In the genomic region with DNA sequence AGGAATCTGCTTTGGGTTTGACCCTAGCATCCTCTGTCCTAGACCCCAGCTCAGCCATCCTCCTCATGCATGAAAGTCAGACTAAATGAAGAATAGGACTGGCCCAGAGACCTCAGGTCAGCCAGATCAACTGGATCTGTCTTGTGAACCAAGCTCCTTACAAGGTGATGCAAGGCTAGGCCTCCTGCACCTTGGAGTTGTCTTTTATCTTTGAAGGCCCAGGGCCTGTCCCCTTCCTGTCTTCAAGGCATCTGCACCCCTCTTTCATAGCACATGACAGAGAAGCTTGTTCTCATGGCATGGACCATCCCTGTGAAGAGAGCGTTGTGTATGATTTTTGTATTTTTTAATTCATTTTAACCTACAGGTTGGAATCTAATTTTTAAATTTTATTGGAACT, we compare ENCODE assay signal across 12 mouse cellular contexts.
"Had no signal": no experiment of that assay in that cellular context is flagged by ENCODE, and none has a peak within 500 bp of the region (broad histone marks: within the 10 kb centered on the region; RNA-seq: fewer than 3 reads in every experiment).

No protein-coding gene starts in this region.

- H3K4me1 ChIP-seq: midbrain, embryonic 10.5 days had no signal

- H3K27ac ChIP-seq: limb, embryonic 10.5 days; midbrain, embryonic 10.5 days had no signal

- ATAC-seq: intestine, embryonic 16.5 days; lung, postnatal 0 days; midbrain, embryonic 16.5 days had no signal

- H3K4me3 ChIP-seq: layer of hippocampus, adult 2 months; limb, embryonic 10.5 days; midbrain, embryonic 10.5 days had no signal

- H3K9me3 ChIP-seq: limb, embryonic 10.5 days; midbrain, embryonic 10.5 days had no signal

- DNase-seq: kidney, adult 2 months; lung, adult 2 months; lung, postnatal 36 days; right cerebral cortex, adult 18-20 months; right cerebral cortex, postnatal 25 days; thymus, postnatal 14 days had no signal
